Mouse (Mus musculus) ES-E14 (cell line): ENCODE measurements around the gene Dpp6. TPM values are rescaled to one million over a fixed set of nuclear protein-coding genes. Genes with fewer than 3 reads are reported as not detected.
A peak's percentile ranks its signal among the peaks of the same experiment; 100 is the strongest.

Experiments used
- DNase-seq: peaks from one replicate; pipeline ENCODE4 v3.0.0-alpha.2; 2013; ENCODE audit warnings: low read depth, low spot score
- H3K27ac ChIP-seq: 2 replicates; pipeline ENCODE4 v1.5.1; 2012; ENCODE audit warnings: low read depth, mild to moderate bottlenecking, low read length, moderate library complexity, mixed read lengths; ENCODE audit not compliant: poor library complexity, insufficient read depth, severe bottlenecking
- H3K36me3 ChIP-seq: 2 replicates; pipeline ENCODE4 v1.6.1; 2012; ENCODE audit warnings: mild to moderate bottlenecking, low read length, moderate library complexity, mixed read lengths; ENCODE audit not compliant: control insufficient read depth, poor library complexity, insufficient read depth, severe bottlenecking
- H3K4me1 ChIP-seq, 2 experiments: fragments of 150-350 bp in 1 of 2; sonication (generic) in 1 of 2; 2 replicates each; pipeline ENCODE4 v1.6.1; 2012; ENCODE audit warnings: low read length in 2 of 2, mild to moderate bottlenecking in 1 of 2, mixed read lengths in 1 of 2; ENCODE audit not compliant: control insufficient read depth in 2 of 2, insufficient read depth in 2 of 2, poor library complexity in 1 of 2
- H3K4me3 ChIP-seq, 2 experiments: fragments of 150-350 bp in 1 of 2; sonication (generic) in 1 of 2; 2 replicates each; pipeline ENCODE4 v1.5.1; 2012; ENCODE audit warnings: low read length in 2 of 2, low read depth in 1 of 2, mild to moderate bottlenecking in 1 of 2, mixed read lengths in 1 of 2; ENCODE audit not compliant: insufficient read depth in 1 of 2, poor library complexity in 1 of 2, severe bottlenecking in 1 of 2
- H3K9ac ChIP-seq: 2 replicates; pipeline ENCODE4 v1.6.1; 2012; ENCODE audit warnings: low read depth, mild to moderate bottlenecking, low read length, mixed read lengths; ENCODE audit not compliant: poor library complexity, insufficient read depth, severe bottlenecking
- H3K9me3 ChIP-seq: fragments of 150-350 bp; sonication (generic); 2 replicates; pipeline ENCODE4 v1.6.1; 2012; ENCODE audit warnings: low read depth, mild to moderate bottlenecking, low read length; ENCODE audit not compliant: control insufficient read depth, insufficient read depth
- CHD2 ChIP-seq: IDR thresholded peaks from 2 replicates; pipeline ENCODE4 v1.6.1; 2014; ENCODE audit warnings: mild to moderate bottlenecking, low read depth, low read length, inconsistent platforms
- HCFC1 ChIP-seq: IDR thresholded peaks from 2 replicates; pipeline ENCODE4 v1.6.1; 2012; ENCODE audit warnings: low read length, inconsistent platforms, borderline replicate concordance; ENCODE audit not compliant: insufficient read depth
- MAFK ChIP-seq: IDR thresholded peaks from 2 replicates; pipeline ENCODE4 v1.6.1; 2014; ENCODE audit warnings: mild to moderate bottlenecking, low read depth, low read length, inconsistent platforms; ENCODE audit not compliant: insufficient read depth
- ZC3H11A ChIP-seq: IDR thresholded peaks from 2 replicates; pipeline ENCODE4 v1.6.1; 2012; ENCODE audit warnings: low read depth, mild to moderate bottlenecking, inconsistent platforms, low read length, borderline replicate concordance
- ZNF384 ChIP-seq: IDR thresholded peaks from 2 replicates; pipeline ENCODE4 v1.6.1; 2012; ENCODE audit warnings: low read depth, low read length, inconsistent platforms
- in situ Hi-C, 2 experiments: fragments of 600-800 bp; cut with MboI; formaldehyde crosslinking; loops; one replicate each; pipeline ENCODE4 v1.15.1; 2025; ENCODE audit warnings: low sequenced_read_pairs in 2 of 2, inconsistent platforms in 1 of 2; ENCODE audit not compliant: unreplicated experiment in 2 of 2
- total RNA-seq: library from RNA; depleted of rRNA; stranded (reverse); fragments of 300-350 nt; gene quantifications from 2 replicates; pipeline ENCODE4 v1.2.3, GENCODE M21; 2012

Gene Dpp6
- total RNA-seq, 1 experiment: 1.5 TPM

DNA sequence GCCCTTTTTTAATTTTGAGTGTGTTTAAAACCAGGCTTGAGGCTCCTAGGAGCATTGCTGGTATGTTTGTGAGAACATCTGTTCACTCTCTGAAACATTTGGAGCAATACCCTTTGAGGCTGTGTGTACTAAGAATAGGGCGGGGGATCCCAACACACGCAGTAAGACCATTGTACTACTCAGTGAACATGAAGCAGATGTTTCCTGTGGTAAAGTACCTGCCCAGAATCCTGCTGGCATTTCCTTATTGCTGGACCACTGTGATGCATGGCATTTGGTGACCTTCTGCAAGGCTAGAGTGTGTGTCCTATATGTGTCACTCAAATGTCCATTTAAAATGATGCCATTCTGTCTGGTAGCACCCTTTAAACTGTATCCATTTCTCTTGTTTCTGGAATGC lies 854.5 kb downstream of the Dpp6 start:
- no peak for TF ChIP-seq MAFK
- no peak for TF ChIP-seq HCFC1
- TF ChIP-seq CHD2: no peak
- TF ChIP-seq ZNF384: no peak
- TF ChIP-seq ZC3H11A: no peak
- Histone ChIP-seq H3K4me1 (no peaks in the 10 kb centered on the region), H3K4me3 (no peak overlapping the region), H3K9me3 (no peaks in the 10 kb centered on the region), H3K27ac (no peak overlapping the region), H3K36me3 (no peaks in the 10 kb centered on the region), H3K9ac (no peak overlapping the region)
- in situ Hi-C loops: no loop called here
- DNase-seq: no peak

- Histone ChIP-seq H3K4me1 (no peaks in the 10 kb centered on the region), H3K9me3 (no peaks in the 10 kb centered on the region), H3K4me3 (no peak overlapping the region), H3K27ac (no peak overlapping the region), H3K9ac (no peak overlapping the region), H3K36me3 (no peaks in the 10 kb centered on the region)
- peak; percentile 53 for DNase-seq
- in situ Hi-C loops: no loop called here
- TF ChIP-seq MAFK (no peak), ZC3H11A (peak; percentile 39; the same call in 1 of the 2 replicates), CHD2 (no peak), ZNF384 (no peak)
These were observed 860.3 kb downstream of the Dpp6 start for GRCm38 (mm10) chr5:27677247-27677666.

DNA sequence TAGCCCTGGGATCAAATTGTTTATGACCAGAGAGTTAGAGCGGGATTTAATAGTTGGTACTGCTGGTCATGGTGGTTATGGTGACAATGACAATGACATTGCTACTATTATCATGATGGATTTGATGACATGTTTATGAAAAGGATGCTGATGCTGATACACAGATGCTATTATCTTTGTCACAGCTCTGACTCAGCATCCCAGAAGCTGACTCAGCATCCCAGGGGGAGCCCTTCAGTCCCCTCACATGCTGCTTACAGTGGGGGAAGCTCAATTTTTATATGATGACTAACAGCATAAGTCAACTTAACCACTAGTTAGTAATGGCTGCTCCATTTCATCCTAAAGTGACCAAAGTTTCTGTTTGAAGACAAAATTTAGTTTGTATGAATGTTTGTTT lies 862.1 kb downstream of the Dpp6 start:
- H3K27ac ChIP-seq: no peak overlapping the region
- TF ChIP-seq MAFK: peak; percentile 61; the same call in 1 of the 2 replicates
- TF ChIP-seq ZC3H11A: no peak
- H3K36me3 ChIP-seq: no peaks in the 10 kb centered on the region
- no peaks in the 10 kb centered on the region for H3K4me1 ChIP-seq
- in situ Hi-C loops: no loop called here
- H3K4me3 ChIP-seq: no peak overlapping the region
- DNase-seq: no peak
- no peak overlapping the region for H3K9ac ChIP-seq
- no peaks in the 10 kb centered on the region for H3K9me3 ChIP-seq

GRCm38 (mm10) chr5:27680476-27680875 lies 863.5 kb downstream of the Dpp6 start:
- Histone ChIP-seq H3K36me3 (no peaks in the 10 kb centered on the region), H3K9me3 (no peaks in the 10 kb centered on the region), H3K4me1 (no peaks in the 10 kb centered on the region), H3K4me3 (no peak overlapping the region), H3K9ac (no peak overlapping the region), H3K27ac (no peak overlapping the region)
- in situ Hi-C loops: no loop called here
- no peak for TF ChIP-seq CHD2
- no peak for TF ChIP-seq ZC3H11A
- no peak for TF ChIP-seq ZNF384
- TF ChIP-seq MAFK: no peak
- no peak for TF ChIP-seq HCFC1
- peak; percentile 33 for DNase-seq

DNA sequence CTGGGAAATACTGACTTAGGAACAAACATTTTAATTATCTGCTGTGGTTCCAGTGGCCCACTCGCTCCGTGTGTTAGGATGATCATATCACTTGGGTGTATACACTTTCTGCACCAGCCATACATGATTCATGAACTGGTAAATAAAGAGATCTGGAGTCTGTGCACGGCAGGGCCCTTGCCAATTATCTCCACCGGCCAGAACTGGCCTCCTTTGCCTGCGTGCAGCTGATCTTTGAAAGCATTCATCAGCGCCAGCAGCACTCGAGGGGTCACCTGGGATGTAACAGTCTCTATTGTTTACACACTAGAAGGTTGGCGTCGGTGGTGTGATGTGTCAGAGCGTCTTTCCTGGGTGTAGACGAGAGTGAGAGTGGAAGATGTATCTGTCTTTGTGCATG lies 868.2 kb downstream of the Dpp6 start:
- in situ Hi-C loops: no loop called here
- Histone ChIP-seq H3K36me3 (no peaks in the 10 kb centered on the region), H3K9ac (no peak overlapping the region), H3K4me3 (no peak overlapping the region), H3K27ac (no peak overlapping the region), H3K4me1 (no peaks in the 10 kb centered on the region), H3K9me3 (no peaks in the 10 kb centered on the region)
- TF ChIP-seq CHD2: no peak
- TF ChIP-seq MAFK: no peak
- TF ChIP-seq ZC3H11A: no peak
- TF ChIP-seq ZNF384: no peak
- no peak for TF ChIP-seq HCFC1
- no peak for DNase-seq
